Mouse (Mus musculus) small intestine, adult 2 months (tissue): ENCODE measurements around the gene Dcakd. TPM values are rescaled to one million over a fixed set of nuclear protein-coding genes. Genes with fewer than 3 reads are reported as not detected.

Experiments
- H3K27ac ChIP-seq: fragments of 200-500 bp; 2 replicates; pipeline ENCODE4 v1.5.1; 2012; ENCODE audit warnings: low read depth, low read length, control low read depth, inconsistent platforms; ENCODE audit not compliant: insufficient read depth
- H3K27me3 ChIP-seq: fragments of 200-500 bp; 2 replicates; pipeline ENCODE4 v1.6.1; 2012; ENCODE audit warnings: mild to moderate bottlenecking, moderate library complexity, low read length, inconsistent platforms; ENCODE audit not compliant: control insufficient read depth, insufficient read depth
- H3K36me3 ChIP-seq: fragments of 200-500 bp; 2 replicates; pipeline ENCODE4 v1.6.1; 2012; ENCODE audit warnings: mild to moderate bottlenecking, low read length, control low read depth, inconsistent platforms; ENCODE audit not compliant: control insufficient read depth, insufficient read depth
- H3K4me1 ChIP-seq: fragments of 200-500 bp; 2 replicates; pipeline ENCODE4 v1.6.1; 2012; ENCODE audit warnings: low read length, inconsistent platforms, mixed read lengths; ENCODE audit not compliant: control insufficient read depth, insufficient read depth, insufficient read length
- H3K4me3 ChIP-seq: fragments of 200-500 bp; 2 replicates; pipeline ENCODE4 v1.5.1; 2012; ENCODE audit warnings: low read depth, mild to moderate bottlenecking, control low read depth, inconsistent platforms, low read length, moderate library complexity
- CTCF ChIP-seq: fragments of 200-500 bp; IDR thresholded peaks from 2 replicates; pipeline ENCODE4 v1.5.1; 2012; ENCODE audit warnings: low read depth, mild to moderate bottlenecking, control low read depth, inconsistent platforms, low read length, moderate library complexity, mixed read lengths; ENCODE audit not compliant: insufficient replicate concordance, insufficient read length; ENCODE audit errors: extremely low read depth
- POLR2A ChIP-seq: fragments of 200-500 bp; IDR thresholded peaks from 2 replicates; pipeline ENCODE4 v1.6.1; 2012; ENCODE audit warnings: low read depth, mild to moderate bottlenecking, control low read depth, inconsistent platforms, low read length, moderate library complexity
- WGBS: fragments of 180-500 bp; shearing (Covaris S2); methylation state at CpG from one replicate; pipeline ENCODE4 v1.1.7; 2018; 5-methylcytosine and 5-hydroxymethylcytosine counted together
- polyA plus RNA-seq: library from polyadenylated mRNA; depleted of rRNA; stranded (reverse); fragments of >200 nt; gene quantifications from 2 replicates; pipeline ENCODE4 v1.2.3, GENCODE M21; 2012; rRNA removed

Gene Dcakd
- 29.3 and 57.7 TPM in 2 replicates for polyA plus RNA-seq

DNA sequence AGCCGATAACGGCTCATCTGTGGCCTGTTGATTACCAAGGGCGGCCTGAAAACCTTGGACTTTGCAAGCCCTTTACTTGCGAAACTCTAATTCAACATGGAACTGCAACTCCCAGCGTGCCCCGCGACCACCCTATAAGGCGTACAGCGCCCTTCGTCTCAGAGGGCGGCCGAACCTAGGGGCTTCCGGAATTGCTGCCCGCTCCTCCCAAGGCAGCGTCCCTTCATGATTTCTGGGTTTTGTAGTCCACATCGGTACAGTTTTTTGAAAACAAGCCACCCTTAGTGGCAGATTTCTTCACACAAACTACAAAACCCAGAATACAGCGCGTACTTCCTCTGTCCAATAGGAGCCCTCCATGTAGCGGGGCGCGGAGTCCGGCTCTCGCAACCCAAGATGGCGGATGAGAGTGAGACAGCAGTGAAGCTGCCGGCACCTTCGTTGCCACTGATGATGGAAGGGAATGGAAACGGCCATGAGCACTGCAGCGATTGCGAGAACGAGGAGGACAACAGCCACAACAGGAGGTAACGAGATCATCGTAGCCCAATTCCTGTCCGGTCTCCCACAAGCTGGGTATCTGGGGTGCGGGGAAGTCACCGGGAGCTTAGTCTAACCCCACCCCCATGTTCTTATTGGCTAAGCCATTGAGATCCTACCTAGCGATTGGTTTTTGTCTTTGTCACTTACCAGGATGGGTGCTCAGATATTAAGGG lies at the start of gene Dcakd, which contains the start of gene Nmt1:
TSS of gene Dcakd (minus strand) at position 158 of the 716 bp plus-strand sequence.
TSS of gene Nmt1 (plus strand) at position 15 of the 716 bp plus-strand sequence.
- Histone ChIP-seq H3K4me3 (peak within 1 kb of the TSS; percentile 89), H3K4me1 (peaks cover 14% of the 10 kb centered on the region), H3K27ac (peak within 1 kb of the TSS; percentile 83), H3K27me3 (no peaks in the 10 kb centered on the region), H3K36me3 (no peaks in the 10 kb centered on the region)
- under 1% methylated on average over 36 of the region's 36 CpGs for WGBS
- no peak for TF ChIP-seq CTCF
- TF ChIP-seq POLR2A: peak; percentile 81; the same call in 1 of the 2 replicates

DNA sequence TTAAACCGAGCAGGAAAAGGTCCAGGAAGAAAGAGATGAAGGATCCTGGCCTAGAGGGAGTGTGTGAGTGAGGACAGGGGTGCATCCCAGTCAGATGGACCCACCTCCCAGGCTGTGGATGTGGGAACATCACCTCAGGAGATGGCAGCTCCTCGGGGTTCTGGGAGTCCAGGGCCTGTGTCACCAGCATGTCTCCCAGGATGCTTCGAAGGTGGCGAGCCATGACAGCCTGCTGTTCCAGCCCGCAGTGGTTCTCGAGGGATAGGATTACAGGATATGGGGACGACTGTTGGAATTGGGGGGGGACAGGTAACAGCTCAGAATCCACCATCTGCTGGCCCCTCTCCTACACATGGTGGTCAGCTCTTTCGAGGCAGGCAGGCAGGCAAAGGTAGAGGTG lies 48.4 kb upstream of the Dcakd start:
- Histone ChIP-seq H3K4me3 (no peak overlapping the region), H3K4me1 (peaks cover 13% of the 10 kb centered on the region), H3K36me3 (no peaks in the 10 kb centered on the region), H3K27ac (no peak overlapping the region), H3K27me3 (no peaks in the 10 kb centered on the region)
- TF ChIP-seq CTCF: no peak
- no peak for TF ChIP-seq POLR2A
- WGBS: 86% methylated on average over 8 of the region's 8 CpGs

DNA sequence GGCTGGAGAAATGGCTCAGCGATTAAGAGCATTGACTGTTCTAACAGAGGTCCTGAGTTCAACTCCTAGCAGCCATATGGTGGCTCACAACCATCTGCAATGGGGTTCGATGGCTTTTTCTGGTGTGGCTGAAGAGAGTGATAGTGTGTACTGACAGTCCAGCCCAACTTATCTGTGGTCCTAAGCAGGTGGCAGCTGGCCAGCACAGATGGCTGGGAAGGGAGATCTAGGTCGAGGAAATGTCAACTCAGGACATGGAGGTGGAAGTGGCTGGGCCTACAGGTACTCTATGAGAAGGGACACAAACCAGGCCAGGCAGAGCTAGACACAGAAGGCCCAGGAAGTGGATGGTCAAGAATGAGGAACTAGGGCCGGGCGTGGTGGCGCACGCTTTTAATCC lies 47.9 kb upstream of the Dcakd start:
- WGBS: 74% methylated on average over 7 of the region's 7 CpGs
- peaks cover 13% of the 10 kb centered on the region for H3K4me1 ChIP-seq
- H3K36me3 ChIP-seq: no peaks in the 10 kb centered on the region

DNA sequence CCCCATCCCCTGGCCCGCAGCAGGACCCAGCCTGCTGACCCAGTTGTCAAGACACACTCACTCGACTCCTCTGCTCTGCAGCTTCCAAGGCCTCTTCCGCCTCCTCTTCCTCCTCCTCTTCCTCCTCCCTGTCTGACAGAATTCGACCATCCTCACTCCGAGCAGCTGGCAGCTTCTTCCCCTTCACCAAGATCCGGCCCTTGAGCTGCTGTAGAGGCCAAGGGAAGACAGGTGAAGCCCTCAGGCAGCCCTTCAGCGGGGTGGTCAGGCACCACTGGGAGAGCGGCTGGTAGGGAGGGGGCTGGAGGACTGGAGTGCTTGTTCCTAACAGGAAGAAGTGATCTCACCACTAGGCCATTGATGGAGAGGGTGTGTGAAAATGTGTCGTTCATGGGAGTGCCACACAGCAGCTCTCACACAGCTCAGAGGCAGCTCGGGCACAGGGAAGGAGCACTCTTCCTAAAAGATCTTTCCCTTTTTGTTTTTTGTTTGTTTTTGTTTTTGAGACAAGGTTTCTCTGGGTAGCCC lies 46.7 kb upstream of the Dcakd start:
- 58% methylated on average over 10 of the region's 10 CpGs for WGBS
- peaks cover 8% of the 10 kb centered on the region; the same call in 1 of the 2 replicates for H3K36me3 ChIP-seq
- H3K4me1 ChIP-seq: peaks cover 6% of the 10 kb centered on the region; the same call in 1 of the 2 replicates
- TF ChIP-seq CTCF (no peak), POLR2A (no peak)
- no peak overlapping the region for H3K27ac ChIP-seq
- H3K4me3 ChIP-seq: no peak overlapping the region
- no peaks in the 10 kb centered on the region for H3K27me3 ChIP-seq

More for the DNA sequence above, 47.9 kb upstream of the Dcakd start:
- Histone ChIP-seq H3K27ac (no peak overlapping the region), H3K4me3 (no peak overlapping the region), H3K27me3 (no peaks in the 10 kb centered on the region)
- TF ChIP-seq POLR2A (no peak), CTCF (no peak)

DNA sequence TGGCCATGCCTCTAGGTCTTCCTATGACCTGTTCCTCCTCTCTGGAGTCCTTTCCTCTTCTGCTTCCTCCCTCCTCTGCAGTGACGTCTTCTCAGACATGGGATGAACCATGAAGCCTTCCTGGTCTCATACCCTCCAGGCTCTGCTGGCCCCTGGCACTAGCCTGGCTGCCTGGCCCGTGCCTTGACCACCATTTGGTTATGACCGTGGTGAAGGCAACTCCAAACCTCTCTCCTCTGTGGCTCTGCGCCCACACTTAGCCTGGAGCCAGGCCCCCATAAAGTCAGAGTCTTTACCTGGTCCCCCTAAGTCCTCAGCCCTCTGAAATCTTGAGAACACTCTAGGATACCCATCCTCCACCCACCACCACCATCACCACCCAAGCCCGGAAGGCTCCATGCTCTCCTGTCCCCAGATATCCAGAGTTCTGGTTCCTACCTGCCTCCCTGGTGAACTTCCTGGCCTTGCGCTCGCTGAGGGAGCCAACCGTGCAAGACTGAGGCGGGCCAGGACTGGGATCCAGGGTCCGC lies 46.1 kb upstream of the Dcakd start:
- no peak overlapping the region for H3K4me3 ChIP-seq
- H3K27me3 ChIP-seq: no peaks in the 10 kb centered on the region
- TF ChIP-seq POLR2A (no peak), CTCF (no peak)
- H3K27ac ChIP-seq: no peak overlapping the region
- H3K4me1 ChIP-seq: peaks cover 6% of the 10 kb centered on the region; the same call in 1 of the 2 replicates
- WGBS: 81% methylated on average over 10 of the region's 10 CpGs
- H3K36me3 ChIP-seq: peaks cover 10% of the 10 kb centered on the region

DNA sequence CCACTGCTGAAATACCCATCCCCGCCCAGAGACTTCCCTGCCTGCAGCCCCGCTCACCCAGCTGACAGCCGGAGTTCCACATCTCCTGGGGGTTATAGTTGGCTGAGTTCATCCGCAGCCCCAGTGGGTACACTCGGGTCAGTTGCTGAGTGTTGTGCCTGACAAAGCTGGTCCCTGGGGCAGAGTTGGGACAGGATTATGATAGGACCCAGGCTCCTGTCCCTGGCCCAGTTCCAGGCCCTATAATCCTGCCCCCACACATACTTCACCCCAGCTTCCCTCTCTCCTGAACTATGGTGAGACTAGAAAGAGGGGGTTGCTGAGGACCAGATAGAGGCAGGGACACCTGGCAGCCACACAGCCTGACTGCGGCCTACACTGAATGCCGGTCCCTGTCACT lies 45.5 kb upstream of the Dcakd start:
- WGBS: 86% methylated on average over 7 of the region's 7 CpGs
- Histone ChIP-seq H3K36me3 (peaks cover 16% of the 10 kb centered on the region), H3K27me3 (no peaks in the 10 kb centered on the region), H3K4me1 (peaks cover 6% of the 10 kb centered on the region; the same call in 1 of the 2 replicates), H3K4me3 (no peak overlapping the region), H3K27ac (no peak overlapping the region)
- no peak for TF ChIP-seq CTCF

DNA sequence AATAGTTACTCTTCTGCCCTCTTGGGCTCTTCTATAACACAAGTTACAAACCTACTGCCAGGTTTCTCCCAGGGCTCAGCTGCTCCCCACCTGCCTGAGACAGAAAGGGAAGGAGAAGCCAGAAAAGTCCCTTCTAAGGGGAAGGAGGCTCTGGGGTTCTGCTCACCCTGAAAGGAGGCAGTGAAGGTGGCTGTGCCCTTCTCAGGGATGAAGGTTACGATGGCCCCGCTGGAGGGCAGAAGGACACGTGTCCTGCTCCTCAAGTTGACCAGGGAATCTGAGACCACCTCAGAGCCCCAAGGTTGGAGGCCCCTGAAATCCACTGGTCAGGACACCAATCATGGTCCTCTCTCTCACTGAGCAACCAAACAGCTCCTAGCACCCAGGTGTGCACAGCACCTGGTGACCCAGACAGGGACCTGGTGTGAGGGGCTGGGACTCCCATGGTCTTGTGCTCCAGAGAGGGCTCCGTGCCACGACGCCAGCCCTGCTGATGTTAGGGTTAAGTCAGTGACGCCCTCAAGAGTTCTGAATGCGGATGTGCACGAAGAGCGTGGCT lies 42.3 kb upstream of the Dcakd start:
- WGBS: 95% methylated on average over 10 of the region's 10 CpGs
- Histone ChIP-seq H3K36me3 (peaks cover 41% of the 10 kb centered on the region), H3K27me3 (no peaks in the 10 kb centered on the region), H3K4me3 (no peak overlapping the region), H3K4me1 (peaks cover 3% of the 10 kb centered on the region; the same call in 1 of the 2 replicates), H3K27ac (no peak overlapping the region)
- TF ChIP-seq POLR2A (no peak), CTCF (no peak)
